Mouse (Mus musculus): Measurements from ENCODE around the gene 9630041A04Rik.

9630041A04Rik gene

GRCm38 (mm10) chr9:101918771-101919170 lies 57.1 kb downstream of the 9630041A04Rik start:
- DNase-seq (ENCODE audit: low spot score in 2 of 2): no peak

- DNase-seq (ENCODE audit: low spot score in 2 of 2): no peak
These were observed 57.7 kb downstream of the 9630041A04Rik start for GRCm38 (mm10) chr9:101919324-101919723.

GRCm38 (mm10) chr9:101922846-101923245 lies 61.2 kb downstream of the 9630041A04Rik start:
- no peak for DNase-seq (ENCODE audit: low spot score in 2 of 2)

- no peak for DNase-seq (ENCODE audit: low spot score in 2 of 2)
These were observed 63.2 kb downstream of the 9630041A04Rik start for GRCm38 (mm10) chr9:101924829-101925228.

DNA sequence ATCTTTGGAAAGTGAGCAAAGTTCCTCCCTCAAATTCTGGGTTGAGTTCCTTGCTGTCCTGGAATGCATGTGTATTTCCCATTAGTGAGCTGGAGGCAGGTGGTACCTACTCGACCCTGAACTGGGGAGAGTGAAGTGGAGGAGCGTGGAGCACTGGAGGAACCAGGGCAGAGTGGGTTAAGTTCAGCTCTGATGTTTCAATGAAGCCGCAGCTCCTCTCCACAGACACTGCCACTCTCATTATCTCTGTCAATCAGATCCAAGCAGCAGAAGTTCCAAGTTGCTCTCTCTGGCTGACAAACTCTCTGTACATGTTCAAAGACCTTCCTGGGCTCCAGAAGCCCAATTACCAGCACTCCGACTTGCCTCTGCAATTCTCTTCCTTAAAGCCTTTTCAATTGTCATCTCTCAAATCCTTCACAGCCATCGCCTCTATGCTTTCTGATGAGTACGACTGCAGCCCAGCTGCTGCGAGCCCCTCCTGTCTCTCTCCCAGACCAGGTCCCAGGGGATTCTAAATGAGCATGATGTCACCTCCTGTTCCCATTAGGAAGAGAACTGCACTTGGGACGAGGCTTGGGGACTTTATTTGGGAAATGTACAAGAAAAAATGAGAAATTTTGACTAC lies 72.4 kb downstream of the 9630041A04Rik start:
- DNase-seq (ENCODE audit: low spot score in 2 of 2): no peak

DNA sequence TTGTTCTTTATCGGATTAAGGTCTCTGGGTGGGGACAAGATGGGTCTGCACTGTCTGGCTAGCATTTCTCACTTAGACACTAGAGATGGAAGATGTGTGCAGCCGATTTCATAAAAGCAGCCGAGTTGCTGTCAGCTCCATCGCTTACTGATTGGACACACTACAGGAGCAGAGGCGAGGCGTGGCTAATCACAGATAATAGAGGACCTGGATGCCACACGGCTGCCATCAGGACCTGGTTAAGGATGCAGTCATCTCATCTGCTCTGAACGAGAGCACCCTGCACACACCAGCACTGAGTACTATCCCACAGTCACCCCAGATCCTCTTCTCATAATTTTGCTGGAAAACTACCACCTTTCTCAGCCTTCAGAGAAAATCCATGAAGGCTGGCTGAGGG lies 73.2 kb downstream of the 9630041A04Rik start:
- no peak for DNase-seq (ENCODE audit: low spot score in 2 of 2)

- peak in 1 of 2 experiments; percentile 43 for DNase-seq (ENCODE audit: low spot score in 2 of 2)
These were observed 76.4 kb downstream of the 9630041A04Rik start for GRCm38 (mm10) chr9:101938066-101938465.

- peak; percentile 49 to 91 for DNase-seq (ENCODE audit: low spot score in 2 of 2)
These were observed 77.4 kb downstream of the 9630041A04Rik start for GRCm38 (mm10) chr9:101939006-101939405.

- no peak for DNase-seq (ENCODE audit: low spot score in 2 of 2)
These were observed 78.5 kb downstream of the 9630041A04Rik start for GRCm38 (mm10) chr9:101940182-101940581.

DNA sequence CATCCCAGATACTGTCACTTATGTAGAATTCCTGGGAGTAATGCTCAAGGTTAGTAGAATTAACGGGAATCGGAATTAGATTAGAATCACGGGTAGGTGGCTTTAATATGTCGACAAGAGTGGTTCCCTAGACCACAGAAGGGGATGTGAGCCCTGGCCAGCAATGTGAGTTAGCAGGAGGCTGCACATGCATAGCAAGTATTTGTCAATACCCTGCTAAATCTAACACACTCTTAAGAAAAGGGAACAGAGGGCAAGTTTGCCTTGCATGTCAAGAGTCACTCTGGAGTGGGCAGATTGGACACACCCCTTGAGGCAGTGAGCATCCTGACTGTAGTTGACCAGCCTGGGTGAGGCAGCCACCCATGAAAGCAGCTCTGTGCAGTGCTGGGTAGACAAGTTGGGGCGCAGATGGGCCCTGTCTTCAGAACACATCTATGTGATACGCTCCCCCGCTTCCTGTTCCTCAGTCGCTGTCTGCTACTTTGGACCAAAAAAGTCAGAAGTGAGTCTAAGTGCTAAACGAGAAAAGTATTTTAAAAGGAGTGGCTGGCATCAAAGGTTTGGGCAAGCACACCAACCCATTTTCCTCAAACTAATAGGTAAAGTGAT lies 80.5 kb downstream of the 9630041A04Rik start:
- no peak for DNase-seq (ENCODE audit: low spot score in 2 of 2)

GRCm38 (mm10) chr9:101945326-101945725 lies 83.7 kb downstream of the 9630041A04Rik start:
- no peak for DNase-seq (ENCODE audit: low spot score in 2 of 2)

DNA sequence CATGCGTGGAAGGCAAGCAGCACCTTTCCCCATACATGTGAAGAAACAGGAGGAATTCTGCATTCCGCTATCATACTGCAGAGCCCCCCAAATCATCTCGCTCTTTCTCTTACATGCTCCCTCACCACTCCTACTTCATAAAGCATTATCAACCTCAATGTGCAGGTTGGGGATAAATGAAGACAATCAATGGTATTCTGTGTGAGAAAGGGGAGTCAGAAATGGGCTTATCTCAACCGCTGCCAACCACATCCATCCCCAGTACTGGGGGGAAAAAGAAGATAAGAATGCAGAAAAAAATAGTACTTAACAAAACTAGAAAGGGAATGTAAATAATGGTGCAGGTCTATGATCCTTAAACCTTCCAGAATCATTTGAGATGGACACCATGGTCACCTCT lies 84.2 kb downstream of the 9630041A04Rik start:
- no peak for DNase-seq (ENCODE audit: low spot score in 2 of 2)

GRCm38 (mm10) chr9:101950101-101950500 lies 88.5 kb downstream of the 9630041A04Rik start:
- DNase-seq (ENCODE audit: low spot score in 2 of 2): no peak

- no peak for DNase-seq (ENCODE audit: low spot score in 2 of 2)
These were observed 92.9 kb downstream of the 9630041A04Rik start for GRCm38 (mm10) chr9:101954529-101954928.

- no peak for DNase-seq (ENCODE audit: low spot score in 2 of 2)
These were observed 94.6 kb downstream of the 9630041A04Rik start for GRCm38 (mm10) chr9:101956228-101956627.

DNA sequence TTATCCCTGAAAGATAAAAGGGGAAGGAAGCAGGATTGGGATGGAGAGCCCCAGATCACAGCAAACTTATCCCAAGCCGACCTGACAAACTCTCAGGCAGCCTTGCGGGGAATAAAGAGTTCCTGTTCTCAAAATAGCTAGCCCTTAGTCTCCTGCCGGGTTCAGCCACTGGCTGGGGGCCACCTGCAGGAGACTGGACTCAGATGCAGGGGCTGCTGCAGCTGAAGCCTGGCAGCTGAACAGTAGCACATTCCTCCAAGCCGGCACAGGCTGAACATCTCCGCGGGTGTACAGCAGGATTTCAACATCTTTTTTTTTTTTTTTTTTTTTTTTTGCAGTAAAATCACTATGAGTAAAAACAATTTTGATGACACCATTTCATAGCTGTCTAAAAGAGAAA lies 110.2 kb downstream of the 9630041A04Rik start:
- no peak for DNase-seq (ENCODE audit: low spot score in 2 of 2)

DNA sequence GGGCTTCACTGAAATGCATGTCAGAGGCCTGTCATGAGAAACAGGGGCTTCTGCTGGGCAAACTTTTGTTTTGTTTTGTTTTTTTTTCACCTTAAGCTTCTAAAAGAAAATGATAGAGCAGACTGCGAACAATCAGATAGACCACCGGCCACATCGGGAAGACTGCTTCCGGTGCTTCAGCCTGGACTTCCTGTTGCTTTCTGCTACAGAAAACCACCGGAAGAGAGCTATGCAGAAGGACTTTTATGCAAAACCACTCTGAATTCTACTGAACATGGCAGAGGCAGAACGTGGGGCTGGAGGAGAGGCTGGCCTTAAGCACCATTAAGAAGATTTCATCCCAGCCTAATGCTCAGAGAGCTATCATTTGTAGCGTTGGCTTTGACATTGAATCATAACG lies 110.7 kb downstream of the 9630041A04Rik start:
- DNase-seq (ENCODE audit: low spot score in 2 of 2): no peak

DNA sequence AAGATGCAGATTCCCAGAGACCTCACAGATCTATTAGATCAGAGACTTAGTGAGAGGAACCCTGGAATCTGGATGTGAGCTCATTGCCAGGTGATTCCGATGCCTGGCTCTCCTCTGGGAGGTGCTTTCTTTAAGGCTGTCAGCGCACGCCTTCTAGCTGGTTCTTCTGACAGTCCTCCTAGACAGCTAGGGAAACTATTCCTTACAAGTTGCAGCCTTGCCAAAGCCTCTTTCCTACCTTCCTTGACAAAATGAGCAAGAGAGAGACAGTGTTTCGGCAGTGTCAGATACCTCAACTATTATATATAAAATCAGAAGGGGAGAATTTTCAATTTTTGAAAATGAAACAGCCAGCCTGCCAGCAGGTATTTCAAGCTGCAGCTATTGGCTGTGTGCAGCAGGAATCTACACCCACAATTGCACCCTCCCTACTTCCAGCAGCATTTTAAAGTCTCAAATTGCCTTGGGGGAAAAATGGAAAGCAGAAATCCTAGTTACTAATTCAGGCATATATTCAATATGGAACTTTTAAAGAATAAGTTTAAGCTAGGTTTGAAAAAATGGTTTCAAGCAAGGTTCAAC lies 115.3 kb downstream of the 9630041A04Rik start:
- no peak for DNase-seq (ENCODE audit: low spot score in 2 of 2)

DNA sequence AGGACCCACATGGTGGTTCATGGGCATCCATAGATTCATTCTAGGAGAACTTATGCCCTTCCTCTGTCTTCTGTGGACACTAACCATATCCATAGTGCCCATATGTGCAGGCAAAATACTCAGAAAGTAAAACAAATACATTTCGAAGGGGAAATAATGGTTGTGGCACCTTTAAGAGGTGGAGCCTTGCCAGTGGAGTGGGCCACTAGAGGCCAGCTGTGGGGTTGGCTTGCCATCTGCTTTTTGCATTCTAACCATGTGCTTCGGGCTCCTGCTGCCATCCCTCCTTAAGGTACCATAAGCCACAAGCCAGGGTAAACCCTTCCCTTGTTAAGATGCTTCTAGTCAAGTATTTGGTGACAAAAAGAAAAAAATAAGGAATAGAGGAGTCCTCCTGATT lies 119.5 kb downstream of the 9630041A04Rik start:
- DNase-seq (ENCODE audit: low spot score in 2 of 2): no peak

DNA sequence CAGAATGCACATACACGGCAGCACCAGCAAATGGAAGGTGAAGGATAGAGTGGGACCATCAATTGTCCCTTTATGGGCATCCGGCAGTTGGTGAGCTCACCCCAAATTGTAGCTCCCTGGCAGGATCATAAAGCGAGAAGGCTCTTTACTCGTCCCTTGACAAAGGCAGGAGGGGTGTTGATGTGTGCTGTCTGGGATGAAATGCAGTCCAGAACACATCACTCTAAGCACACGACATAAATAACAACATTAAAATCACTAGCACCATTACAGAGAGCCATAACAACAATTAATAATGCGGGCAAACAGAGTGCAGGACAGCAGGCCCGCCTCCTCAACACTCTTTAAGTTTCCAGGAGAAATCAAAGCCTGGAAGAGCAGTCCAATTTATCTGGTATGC lies 120.7 kb downstream of the 9630041A04Rik start:
- DNase-seq (ENCODE audit: low spot score in 2 of 2): no peak

GRCm38 (mm10) chr9:101986910-101987309 lies 125.3 kb downstream of the 9630041A04Rik start:
- DNase-seq (ENCODE audit: low spot score in 2 of 2): no peak

DNA sequence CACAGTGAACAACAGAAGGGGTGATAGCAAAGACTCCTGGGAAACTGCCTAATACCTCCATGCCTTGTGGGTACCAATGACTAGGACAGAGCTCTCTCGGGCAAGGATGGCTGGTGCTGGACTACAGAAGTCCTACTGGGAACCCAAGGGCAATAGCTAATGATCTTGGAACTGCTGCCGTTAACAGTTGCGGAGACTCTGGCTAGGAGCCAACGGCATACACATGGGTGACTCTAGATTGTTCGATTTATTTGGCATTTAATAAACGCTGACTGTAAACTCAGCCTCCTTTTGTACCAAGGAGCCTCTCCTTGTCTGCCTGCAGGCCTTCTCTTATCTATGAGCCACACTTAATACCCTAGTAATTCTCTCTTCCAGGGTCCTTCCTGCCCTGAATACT lies 128.4 kb downstream of the 9630041A04Rik start:
- DNase-seq (ENCODE audit: low spot score in 2 of 2): no peak

- no peak for DNase-seq (ENCODE audit: low spot score in 2 of 2)
These were observed 129.2 kb downstream of the 9630041A04Rik start for GRCm38 (mm10) chr9:101990836-101991235.
